In genomic region chr4:155020813-155021212, GRCm38 (mm10) we compare ENCODE assay signal across 22 mouse cellular contexts. TPM values are rescaled to one million over a fixed set of nuclear protein-coding genes. Genes with fewer than 3 reads are reported as not detected.
"Had no signal": no experiment of that assay in that cellular context is flagged by ENCODE, and none has a peak within 500 bp of the region (broad histone marks: within the 10 kb centered on the region; RNA-seq: fewer than 3 reads in every experiment).

No protein-coding gene starts in this region.

- ATAC-seq: forebrain, embryonic 13.5 days; forebrain, embryonic 14.5 days; forebrain, embryonic 15.5 days; forebrain, embryonic 16.5 days; forebrain, postnatal 0 days had no signal

- DNase-seq: cerebellum, postnatal 36 days; embryo, embryonic 11 days; forebrain, postnatal 0 days; gastrocnemius, adult 2 months; gastrocnemius, postnatal 10 days; gastrocnemius, postnatal 14 days; gastrocnemius, postnatal 25 days; gastrocnemius, postnatal 36 days; heart, adult 11 months; heart, adult 18-20 months had no signal

- H3K4me2 ChIP-seq: embryonic facial prominence, embryonic 12.5 days; embryonic facial prominence, embryonic 13.5 days; embryonic facial prominence, embryonic 15.5 days; forebrain, embryonic 12.5 days; forebrain, embryonic 13.5 days; forebrain, embryonic 15.5 days had no signal

- H3K36me3 ChIP-seq: embryonic facial prominence, embryonic 10.5 days; embryonic facial prominence, embryonic 12.5 days; embryonic facial prominence, embryonic 13.5 days; embryonic facial prominence, embryonic 15.5 days; forebrain, embryonic 10.5 days; forebrain, embryonic 12.5 days; forebrain, embryonic 15.5 days had no signal

- H3K27ac ChIP-seq: embryonic facial prominence, embryonic 10.5 days; embryonic facial prominence, embryonic 12.5 days; embryonic facial prominence, embryonic 13.5 days; embryonic facial prominence, embryonic 15.5 days; forebrain, embryonic 10.5 days; forebrain, embryonic 12.5 days; forebrain, embryonic 13.5 days; gastrocnemius, adult 2 months had no signal

- H3K9me3 ChIP-seq: embryonic facial prominence, embryonic 10.5 days; embryonic facial prominence, embryonic 12.5 days; embryonic facial prominence, embryonic 13.5 days; embryonic facial prominence, embryonic 15.5 days; forebrain, embryonic 10.5 days; forebrain, embryonic 12.5 days; forebrain, embryonic 13.5 days; forebrain, embryonic 15.5 days had no signal

- H3K9ac ChIP-seq: embryonic facial prominence, embryonic 12.5 days; embryonic facial prominence, embryonic 13.5 days; embryonic facial prominence, embryonic 15.5 days; forebrain, embryonic 12.5 days; forebrain, embryonic 13.5 days; forebrain, embryonic 15.5 days; forebrain, postnatal 0 days had no signal

- H3K27me3 ChIP-seq: embryonic facial prominence, embryonic 12.5 days; embryonic facial prominence, embryonic 15.5 days; forebrain, embryonic 15.5 days had no signal

- H3K4me3 ChIP-seq: embryonic facial prominence, embryonic 10.5 days; embryonic facial prominence, embryonic 12.5 days; embryonic facial prominence, embryonic 13.5 days; embryonic facial prominence, embryonic 15.5 days; erythroblast, embryonic 14.5 days; forebrain, embryonic 10.5 days; forebrain, embryonic 12.5 days; forebrain, embryonic 13.5 days; forebrain, embryonic 15.5 days; gastrocnemius, adult 2 months had no signal

RNA-seq across cellular contexts. Expression of gene Plch2, which starts 35.8 kb away (rescaled TPM):
- total RNA-seq: common myeloid progenitor, adult 5-6 weeks had no signal
- polyA plus RNA-seq: erythroblast, embryonic 14.5 days had no signal
